Mouse (Mus musculus) monocyte, adult 5-6 weeks (primary cell): ENCODE data around the gene Flt4. TPM values are rescaled to one million over a fixed set of nuclear protein-coding genes. Genes with fewer than 3 reads are reported as not detected.

Experiments
- ATAC-seq: fragments of 153-309, 156-312 bp; replicated peaks from 2 replicates; pipeline ENCODE4 v1.8.0; 2017; ENCODE audit warnings: mild to moderate bottlenecking; ENCODE audit not compliant: low TSS enrichment, insufficient number of reproducible peaks, severe bottlenecking, poor library complexity, low FRiP score
- total RNA-seq: library from RNA; stranded (forward); fragments of 200-1000, 200-491, 200-594 nt; gene quantifications from 3 replicates; pipeline ENCODE4 v1.2.3, GENCODE M21; 2017

Gene Flt4
- total RNA-seq, 1 experiment from 2014 or later = 0.48 TPM

GRCm38 (mm10) chr11:49665462-49665861, 56.4 kb downstream of the Flt4 start:
- no peak for ATAC-seq

- ATAC-seq = no peak
Observed at GRCm38 (mm10) chr11:49673433-49673832, 64.4 kb downstream of the Flt4 start.

- ATAC-seq = no peak
Observed at GRCm38 (mm10) chr11:49684237-49684973, 75.3 kb downstream of the Flt4 start.

DNA sequence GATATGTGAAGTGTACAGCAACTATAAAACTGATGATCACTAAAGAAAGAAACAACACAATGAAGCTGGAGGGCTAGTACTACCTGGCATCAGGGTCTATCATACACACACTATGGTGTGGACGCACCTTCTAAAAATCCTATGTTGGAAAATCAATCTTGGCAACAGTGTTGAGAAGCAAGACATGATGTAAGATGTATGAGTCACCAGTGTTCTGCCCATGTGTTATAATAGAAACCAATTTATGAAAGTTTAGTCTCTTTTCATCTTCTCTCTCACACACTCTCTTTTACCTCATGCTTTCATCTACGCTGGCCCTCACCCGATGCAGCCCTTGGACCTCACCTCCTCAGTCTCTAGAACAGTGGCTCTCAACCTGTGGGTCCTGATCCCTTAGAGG, 86.0 kb downstream of the Flt4 start:
- no peak for ATAC-seq

DNA sequence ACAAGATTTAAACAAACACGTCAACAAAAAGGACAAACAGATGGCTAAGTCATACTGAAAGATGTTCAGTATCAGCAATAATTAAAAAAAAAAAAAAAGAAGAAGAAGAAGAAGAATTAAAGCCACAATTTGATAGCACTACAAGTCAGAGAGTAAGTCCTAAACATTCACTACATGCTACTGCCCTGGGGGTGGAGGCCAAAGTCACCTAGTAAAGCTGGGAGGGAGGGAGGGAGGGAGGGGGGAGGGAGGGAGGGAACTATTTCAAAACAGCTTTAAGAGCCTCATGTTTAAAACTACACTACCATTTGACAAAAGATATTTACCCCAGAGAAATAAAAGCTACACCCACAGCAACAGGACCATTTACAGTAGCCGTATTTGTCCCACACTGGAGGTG, 86.6 kb downstream of the Flt4 start:
- no peak for ATAC-seq

DNA sequence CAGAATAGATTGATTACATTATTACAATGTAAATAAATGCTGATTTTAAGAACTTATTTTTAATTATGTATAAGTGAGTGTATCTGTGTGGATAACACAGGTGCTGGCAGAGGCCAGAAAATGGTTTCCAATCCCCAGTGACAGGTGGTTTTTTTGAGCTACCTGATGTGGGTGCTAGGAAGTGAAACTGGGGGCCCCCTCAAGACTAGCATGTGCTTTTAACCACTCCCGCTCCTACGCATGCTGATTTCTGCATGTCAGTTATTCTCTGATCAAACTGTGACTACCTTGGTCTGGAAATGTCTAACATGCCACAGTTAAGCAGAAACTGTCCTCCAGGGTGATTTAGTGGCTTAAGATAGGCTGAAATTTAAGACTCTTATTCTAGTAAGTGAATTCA, 87.4 kb downstream of the Flt4 start:
- no peak for ATAC-seq

DNA sequence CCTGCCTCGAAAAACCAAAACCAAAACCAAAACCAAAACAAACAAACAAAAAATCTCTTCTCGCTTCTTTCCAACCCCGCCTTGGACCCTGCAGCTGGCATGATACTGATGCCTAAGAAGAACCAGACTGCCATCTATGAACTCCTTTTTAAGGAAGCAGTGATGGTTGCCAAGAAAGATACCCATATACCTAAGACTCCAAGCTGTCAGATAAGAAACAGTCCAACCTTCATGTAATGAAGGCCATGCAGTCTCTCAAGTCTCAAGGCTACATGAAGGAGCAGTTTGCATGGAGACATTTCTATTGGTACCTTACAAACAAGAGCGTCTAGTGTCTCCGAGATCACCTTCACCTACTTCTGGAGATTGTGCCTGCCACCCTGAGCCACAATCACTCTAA, 88.7 kb downstream of the Flt4 start:
- ATAC-seq = no peak

DNA sequence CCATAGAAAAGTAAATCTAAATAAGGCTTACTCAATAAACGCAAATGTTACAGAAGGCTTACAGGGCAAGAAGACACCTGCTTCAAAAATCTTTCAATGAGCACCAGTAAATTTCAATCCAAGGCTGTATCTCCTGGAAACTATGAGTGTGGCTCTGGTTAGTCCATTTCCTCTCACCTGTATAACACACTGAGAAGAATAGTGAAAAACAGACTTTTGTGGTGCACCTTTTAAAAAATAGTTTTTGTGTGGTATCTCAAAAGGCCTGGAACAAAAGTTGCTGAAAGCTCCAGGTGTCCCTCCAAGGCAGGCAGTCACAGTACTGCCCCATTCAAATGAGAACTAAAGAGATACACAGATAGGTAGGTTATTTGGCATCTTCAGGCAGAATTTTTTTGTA, 90.0 kb downstream of the Flt4 start:
- no peak for ATAC-seq

GRCm38 (mm10) chr11:49702014-49702413, 93.0 kb downstream of the Flt4 start:
- no peak for ATAC-seq

Other genes starting within 250 kb of the Flt4 start
- gene Olfr1389, start 186.2 kb upstream of the Flt4 start, total RNA-seq = not detected in 3 replicates
- 0.68 TPM in 1 of 3 replicates, not detected in the others for gene Olfr1388, start 172.6 kb upstream of the Flt4 start, total RNA-seq
- gene Olfr1387, start 153.9 kb upstream of the Flt4 start, total RNA-seq = not detected in 3 replicates
- not detected in 3 replicates for gene Olfr1386, start 144.2 kb upstream of the Flt4 start, total RNA-seq
- not detected in 3 replicates for gene Olfr1385, start 120.2 kb upstream of the Flt4 start, total RNA-seq
- gene Olfr1384, start 102.5 kb upstream of the Flt4 start, total RNA-seq = not detected in 3 replicates
- not detected in 3 replicates for gene Olfr1383, start 89.6 kb upstream of the Flt4 start, total RNA-seq
- gene Olfr1382, start 81.0 kb upstream of the Flt4 start, total RNA-seq = 0.19 TPM in 1 of 3 replicates, not detected in the others
- gene Olfr1381, start 65.8 kb upstream of the Flt4 start, total RNA-seq = not detected in 3 replicates
- 0.32 TPM in 1 of 3 replicates, not detected in the others for gene Olfr1380, start 52.4 kb upstream of the Flt4 start, total RNA-seq
- gene Scgb3a1, start 54.3 kb downstream of the Flt4 start, total RNA-seq = not detected in 3 replicates
- 46.7 to 79.0 TPM (median 53.2 TPM) in 3 replicates for gene Cnot6, start 103.5 kb downstream of the Flt4 start, total RNA-seq
- gene Gfpt2, start 184.9 kb downstream of the Flt4 start, total RNA-seq = 0.19 to 1.8 TPM (median 0.49 TPM) in 3 replicates
- 43.4 to 49.7 TPM (median 45.7 TPM) in 3 replicates for gene Mapk9, start 237.5 kb downstream of the Flt4 start, total RNA-seq